Mouse (Mus musculus) right cerebral cortex, postnatal 4 days (tissue): ENCODE measurements around the gene Prdx5.

ENCODE experiments used
- DNase-seq: peaks from one replicate; pipeline ENCODE4 v3.0.0-alpha.2; 2022

Prdx5 gene

DNA sequence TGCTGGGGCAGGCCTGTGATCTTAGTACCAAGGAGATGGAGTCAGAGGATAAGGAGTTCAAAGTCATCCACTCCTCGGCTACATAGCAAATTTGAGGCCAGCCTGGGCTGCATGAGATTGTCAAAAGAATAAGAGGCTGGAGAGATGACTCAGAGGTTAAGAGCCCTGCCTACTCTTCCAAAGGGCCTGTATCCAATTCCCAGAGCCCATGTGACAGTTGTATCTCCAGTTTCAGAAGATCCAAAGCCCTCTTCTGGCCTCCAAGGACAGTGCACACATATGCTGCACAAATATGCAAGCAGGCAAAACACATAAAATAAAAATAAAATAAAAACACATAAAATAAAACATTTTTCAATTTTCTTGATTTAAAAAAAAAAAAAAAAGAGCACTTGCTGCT is 35.6 kb downstream of the Prdx5 start:
- DNase-seq: no peak

GRCm38 (mm10) chr19:6872701-6873100 is 37.2 kb downstream of the Prdx5 start:
- no peak for DNase-seq

GRCm38 (mm10) chr19:6871574-6872271 is 38.2 kb downstream of the Prdx5 start:
- no peak for DNase-seq

DNA sequence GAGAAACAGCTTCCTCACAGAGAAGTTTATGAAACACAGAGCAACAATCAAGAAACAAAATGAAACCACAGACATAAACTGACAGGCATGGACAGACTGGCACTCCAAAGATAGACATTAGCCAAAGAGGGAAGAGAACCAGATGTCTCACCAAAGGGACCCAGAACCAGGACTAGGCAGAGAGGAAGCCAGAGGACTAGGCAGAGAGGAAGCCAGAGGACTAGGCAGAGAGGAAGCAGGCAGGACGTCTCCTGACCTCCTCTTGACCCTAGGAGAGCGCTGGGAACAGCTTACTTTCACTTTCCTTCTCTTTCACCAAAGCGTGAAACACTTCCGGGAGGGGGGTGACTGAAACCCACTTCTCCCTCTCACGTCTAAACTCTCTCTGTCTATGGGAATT is 40.6 kb downstream of the Prdx5 start:
- DNase-seq: no peak

GRCm38 (mm10) chr19:6861451-6861850 is 48.5 kb downstream of the Prdx5 start:
- no peak for DNase-seq

GRCm38 (mm10) chr19:6860706-6861105 is 49.2 kb downstream of the Prdx5 start:
- DNase-seq: no peak

DNA sequence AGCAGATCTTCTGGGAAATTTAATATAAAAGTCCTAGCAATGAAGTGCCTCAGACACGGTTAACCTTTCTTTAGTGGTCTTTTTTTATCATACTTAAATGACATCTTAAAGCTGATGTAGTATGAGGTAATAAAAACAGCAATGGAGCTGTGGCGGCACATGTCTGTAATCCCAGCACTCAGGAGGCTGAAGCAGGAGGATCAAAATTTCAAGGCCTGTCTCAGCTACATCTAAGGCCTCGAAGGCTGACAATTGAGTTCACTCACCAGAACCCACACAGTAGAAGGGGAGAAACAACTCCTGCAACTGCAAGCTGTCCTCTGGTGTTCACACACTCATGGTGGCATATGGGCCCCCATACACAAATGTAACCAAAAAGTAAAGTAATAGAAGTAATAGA is 49.9 kb downstream of the Prdx5 start:
- no peak for DNase-seq

DNA sequence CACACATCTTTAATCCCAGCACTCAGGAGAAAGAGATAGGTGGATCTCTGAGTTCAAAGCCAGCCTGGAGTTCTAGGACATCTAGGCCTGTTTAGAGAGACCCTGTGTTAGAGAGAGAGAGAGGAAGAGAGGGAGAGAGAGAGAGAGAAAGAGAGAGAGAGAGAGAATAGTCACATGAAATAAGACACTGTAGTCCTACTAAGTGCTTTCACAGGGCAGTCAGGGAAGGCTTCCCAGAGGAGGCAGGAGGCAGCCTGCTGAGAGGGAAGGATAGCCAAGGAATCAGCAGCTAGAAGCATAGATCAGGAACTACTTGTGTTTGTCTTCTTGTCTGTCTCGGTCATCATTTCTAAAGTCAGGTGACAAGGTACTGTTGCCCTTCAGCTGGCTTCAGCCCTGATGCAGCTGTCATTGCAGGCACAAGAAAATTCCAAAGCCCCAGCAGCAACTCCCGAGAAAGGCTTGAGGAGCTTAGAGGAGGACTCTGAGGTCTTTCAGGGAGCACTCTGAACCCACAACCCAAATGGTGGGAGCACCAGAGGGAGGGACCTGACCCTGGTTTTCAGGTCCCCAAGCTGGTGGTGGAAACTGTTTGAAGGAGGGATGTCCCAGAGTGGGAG is 50.8 kb downstream of the Prdx5 start:
- DNase-seq: no peak

- DNase-seq: no peak
Measured at GRCm38 (mm10) chr19:6858031-6858430, 51.9 kb downstream of the Prdx5 start, which contains the start of gene Ccdc88b. Gene Ccdc88b, minus strand, starts transcription at chr19:6858211.

DNA sequence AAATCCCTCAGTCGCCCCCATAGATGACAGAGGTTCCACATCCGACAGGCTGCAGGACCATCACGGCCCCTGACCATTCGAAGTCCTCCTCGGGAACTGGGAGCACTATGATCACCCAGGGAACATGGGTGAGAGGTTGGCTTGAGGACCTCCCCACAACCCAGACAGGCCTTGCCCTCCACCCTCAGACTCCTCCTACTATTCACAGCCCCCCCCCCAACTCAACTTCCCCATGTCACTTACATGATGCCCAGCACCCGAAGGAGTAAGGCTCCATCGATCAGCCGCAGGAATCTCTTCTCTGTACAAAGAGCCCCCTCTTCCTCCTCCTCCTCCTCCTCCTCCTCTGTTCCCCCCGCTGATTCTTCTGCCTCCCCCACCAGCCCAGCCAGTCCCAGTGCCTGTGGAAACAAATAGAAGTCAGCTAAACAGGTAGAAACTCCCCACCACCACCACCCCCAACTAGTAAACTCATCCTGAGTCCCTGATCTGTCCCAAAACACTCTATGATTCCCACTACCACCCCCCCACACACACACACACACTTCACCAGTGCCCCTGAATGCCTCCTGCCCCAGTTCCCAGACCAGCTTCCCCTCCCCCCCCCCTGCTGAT is 52.4 kb downstream of the Prdx5 start:
- DNase-seq: no peak

DNA sequence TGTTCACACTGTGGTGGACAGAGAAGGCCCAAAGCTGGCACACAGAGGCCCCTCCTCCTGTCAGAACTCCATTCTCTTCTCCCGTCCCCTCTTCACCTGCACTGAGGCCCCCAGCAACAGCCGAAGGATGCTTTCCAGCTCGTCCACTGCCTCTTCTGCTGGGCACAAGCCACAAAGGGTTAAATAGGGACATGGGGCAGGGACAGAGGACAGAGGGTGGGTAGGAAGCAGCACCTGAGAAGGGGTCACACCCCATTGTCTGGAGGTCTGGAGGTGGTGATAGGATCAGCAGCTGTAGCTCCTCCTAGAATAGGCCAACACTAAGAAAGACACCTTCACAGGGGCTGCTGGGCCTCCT is 52.9 kb downstream of the Prdx5 start:
- DNase-seq: no peak
